Mouse (Mus musculus): ENCODE results near the gene Actrt3. TPM values are rescaled to one million over a fixed set of nuclear protein-coding genes. Genes with fewer than 3 reads are reported as not detected.
"Not testable (repeated sequence)": the region's sequence is repeated elsewhere in the genome, so short reads cannot be mapped to it uniquely, and the experiment has no call there.

Actrt3 gene
- total RNA-seq, 2 experiments from 2014 or later: not detected

DNA sequence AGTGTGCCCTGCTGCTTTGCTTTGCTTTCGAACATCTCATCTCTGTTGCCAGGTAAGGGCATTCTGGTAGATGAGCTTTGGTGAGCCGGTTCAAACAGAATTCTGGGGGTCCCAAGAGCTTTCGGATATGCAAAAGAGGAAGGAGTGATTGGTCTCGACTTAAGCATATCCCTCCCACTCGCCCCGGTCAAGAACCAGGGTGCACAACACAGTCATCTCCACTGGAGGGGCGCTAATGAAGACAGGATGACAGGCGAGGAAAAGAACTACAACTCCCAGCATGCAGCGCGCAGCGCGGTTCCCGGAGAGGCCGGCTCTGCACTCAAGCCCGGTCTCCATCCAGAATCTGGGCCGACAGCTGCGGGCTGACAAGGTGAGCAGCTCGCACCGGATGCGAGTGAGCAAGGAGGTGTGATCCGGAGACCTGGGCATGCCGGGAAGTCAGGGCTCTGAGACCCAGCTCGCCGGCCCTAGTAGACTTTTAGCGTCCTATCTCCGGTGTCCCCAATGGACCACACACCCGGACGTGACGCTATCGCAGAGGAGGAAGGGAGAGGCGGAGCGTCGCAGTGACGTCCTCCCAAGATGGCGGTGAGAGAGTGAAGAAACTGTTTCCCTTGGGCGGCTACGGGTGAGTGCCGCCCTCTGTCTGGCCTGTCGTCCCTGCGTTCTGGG lies 2.5 kb upstream of the Actrt3 start, which contains the start of gene Mynn:
Gene Mynn (plus strand): TSS at position 1 of the 675 bp plus-strand sequence.
- Histone ChIP-seq H3K4me3 (peak within 1 kb of the TSS; percentile 99), H3K27ac (peak within 1 kb of the TSS; percentile 97)
- peak; percentile 97 for DNase-seq
- intact Hi-C loops (cut with DNase I): loop anchor here (5.0 kb wide), 2 partner anchors 190 to 490 kb away; partner anchors contain the start of gene Sec62
- TF ChIP-seq CTCF (IDR thresholded peaks at IDR 0.05): peak; percentile 60

DNA sequence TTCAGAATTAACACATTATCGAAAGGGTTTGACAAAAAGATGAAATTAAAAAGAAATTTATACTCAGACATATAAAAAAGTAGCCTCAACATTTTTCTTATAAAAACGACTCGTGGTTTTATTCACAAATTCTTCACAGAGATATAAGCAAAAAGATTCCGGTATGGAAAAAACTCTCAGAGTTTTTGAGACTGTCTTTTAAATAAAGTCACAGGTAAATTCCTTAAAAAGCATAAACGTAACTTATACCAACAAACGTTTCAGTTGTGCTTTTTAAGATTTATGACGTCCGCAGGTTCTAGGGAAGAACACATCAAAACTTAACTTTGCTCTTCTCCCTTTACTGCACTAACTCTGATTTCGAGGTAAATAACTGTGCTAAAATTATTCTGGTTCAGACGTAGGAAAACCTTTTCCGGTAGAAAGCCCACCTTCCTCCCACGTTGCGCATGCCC lies 1.9 kb upstream of the Actrt3 start:
- no peak for TF ChIP-seq CTCF (IDR thresholded peaks at IDR 0.05)
- DNase-seq: no peak
- Histone ChIP-seq H3K4me3 (peak overlapping the region; percentile 99), H3K27ac (peak overlapping the region; percentile 97)
- intact Hi-C loops (cut with DNase I): loop anchor here (2.0 to 5.0 kb wide), 3 partner anchors 191 to 491 kb away; partner anchors contain the start of gene Sec62

DNA sequence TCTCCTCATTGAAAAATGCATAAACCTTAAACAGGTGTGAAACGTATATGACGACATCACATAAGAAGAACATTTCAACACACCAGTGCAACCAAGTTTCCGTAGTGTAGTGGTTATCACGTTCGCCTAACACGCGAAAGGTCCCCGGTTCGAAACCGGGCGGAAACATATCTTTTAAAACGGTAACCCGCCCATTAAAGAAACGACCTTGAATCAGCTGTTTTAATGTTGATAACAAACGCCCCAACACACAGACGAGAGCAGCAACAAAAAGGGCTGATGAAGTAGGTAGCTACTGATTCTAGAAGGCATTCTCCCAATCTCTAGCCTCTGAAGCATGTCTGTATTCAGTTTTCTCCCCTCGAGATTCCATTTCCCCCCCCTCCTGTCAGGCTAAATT lies 1.4 kb upstream of the Actrt3 start:
- Histone ChIP-seq H3K4me3 (peak overlapping the region; percentile 99), H3K27ac (peak overlapping the region; percentile 97)
- TF ChIP-seq CTCF (IDR thresholded peaks at IDR 0.05): no peak
- DNase-seq: peak; percentile 85
- intact Hi-C loops (cut with DNase I): loop anchor here (2.0 to 5.0 kb wide), 3 partner anchors 191 to 491 kb away; partner anchors contain the start of gene Sec62

GRCm38 (mm10) chr3:30600717-30601116 lies 978 bp upstream of the Actrt3 start:
- intact Hi-C loops (cut with DNase I): loop anchor here (2.0 to 5.0 kb wide), 3 partner anchors 192 to 492 kb away; partner anchors contain the start of gene Sec62
- TF ChIP-seq CTCF (IDR thresholded peaks at IDR 0.05): no peak
- peak overlapping the region; percentile 97 for H3K27ac ChIP-seq
- DNase-seq: peak; percentile 31
- peak overlapping the region; percentile 99 for H3K4me3 ChIP-seq

DNA sequence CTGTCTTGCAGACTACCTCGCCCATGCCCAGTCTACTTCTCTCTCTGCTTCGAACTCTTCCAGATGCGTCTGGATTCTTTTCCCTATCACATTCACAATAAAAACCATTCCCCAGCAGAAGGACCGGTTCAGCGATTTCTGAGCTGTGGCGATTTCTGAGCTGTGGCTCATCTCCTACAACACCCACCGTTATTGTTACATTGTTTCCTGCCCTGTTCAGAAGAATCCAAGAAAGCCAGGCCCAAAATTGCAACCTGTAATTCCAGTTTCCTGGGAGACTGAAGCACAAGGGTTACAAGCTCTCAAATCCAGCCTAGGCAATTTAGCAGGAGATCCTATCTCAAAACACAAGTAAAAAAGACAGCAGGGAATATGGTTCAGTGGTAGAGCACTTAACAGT lies 2.5 kb downstream of the Actrt3 start:
- Histone ChIP-seq H3K27ac (no peak overlapping the region), H3K4me3 (no peak overlapping the region)
- TF ChIP-seq CTCF (IDR thresholded peaks at IDR 0.05): no peak
- intact Hi-C loops (cut with DNase I): no loop called here
- no peak for DNase-seq

- peak overlapping the region; percentile 89 for H3K4me3 ChIP-seq
- peak; percentile 72 for DNase-seq
- intact Hi-C loops (cut with DNase I): no loop called here
- no peak for TF ChIP-seq CTCF (IDR thresholded peaks at IDR 0.05)
- H3K27ac ChIP-seq: peak overlapping the region; percentile 86
Observed at GRCm38 (mm10) chr3:30595111-30595832, 4.5 kb downstream of the Actrt3 start.

DNA sequence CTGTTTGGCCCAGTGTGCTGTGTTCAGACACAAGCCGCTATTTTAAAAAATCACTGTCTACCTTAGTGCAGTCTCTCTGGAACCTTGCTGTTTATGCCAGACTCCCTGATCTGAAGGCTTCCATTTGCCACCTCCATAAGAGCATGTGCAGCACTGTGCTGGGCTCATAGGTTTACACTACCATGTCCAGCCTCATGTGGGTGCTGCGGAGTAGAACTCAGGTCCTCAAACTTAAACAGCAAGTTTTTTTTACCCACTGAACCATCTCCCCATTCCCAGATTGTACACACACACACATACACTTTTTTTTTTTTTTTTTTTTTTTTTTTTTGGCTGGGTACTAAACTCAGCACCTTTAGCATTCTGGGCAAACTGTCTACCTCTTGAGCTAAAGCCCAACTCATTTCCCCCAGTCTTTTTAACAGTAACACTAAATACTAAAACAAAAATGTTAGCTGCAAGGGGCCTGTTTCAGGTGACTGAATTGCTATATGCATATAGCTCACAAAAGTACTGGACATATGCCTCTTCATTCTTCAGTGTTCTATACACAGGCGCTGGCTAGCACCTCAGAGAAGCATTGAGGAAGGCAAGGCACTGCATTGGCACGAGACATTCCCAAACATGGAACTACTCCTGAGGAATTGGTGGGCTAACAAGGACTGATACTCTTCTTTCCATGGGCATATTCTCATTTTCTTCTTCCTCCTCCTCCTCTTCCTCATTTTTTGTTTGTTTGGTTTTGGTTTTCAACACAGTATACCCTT lies 5.8 kb downstream of the Actrt3 start:
- DNase-seq: no peak
- Histone ChIP-seq H3K27ac (no peak overlapping the region), H3K4me3 (no peak overlapping the region)
- TF ChIP-seq CTCF (IDR thresholded peaks at IDR 0.05): peak; percentile 4; the same call in 1 of the 2 replicates
- intact Hi-C loops (cut with DNase I): loop anchor here (2.0 to 5.0 kb wide), 2 partner anchors 379 to 543 kb away; no protein-coding TSS in a partner anchor

DNA sequence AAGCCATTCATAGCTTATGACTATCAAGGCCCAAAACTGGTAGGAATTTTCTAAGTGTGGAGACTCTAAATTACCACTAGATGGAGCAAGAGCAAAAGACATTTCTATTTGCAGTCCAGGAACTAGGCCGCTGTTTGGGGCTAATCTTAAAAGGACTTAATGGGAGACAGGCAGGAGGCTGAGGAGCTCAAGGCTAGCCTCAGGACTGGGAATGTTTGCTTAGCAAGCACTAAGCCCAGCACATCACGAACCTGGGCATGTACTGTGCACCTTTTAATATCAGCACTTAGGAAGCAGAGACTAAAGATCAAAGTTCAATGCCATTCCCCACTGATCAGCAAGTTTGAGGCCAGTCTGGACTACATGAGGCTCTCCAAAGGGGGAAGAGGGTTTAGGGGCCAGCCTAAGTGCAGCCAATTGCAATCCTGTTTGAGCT lies 7.3 kb downstream of the Actrt3 start:
- no peak overlapping the region for H3K4me3 ChIP-seq
- intact Hi-C loops (cut with DNase I): loop anchor here (2.0 to 5.0 kb wide), 2 partner anchors 380 to 545 kb away; no protein-coding TSS in a partner anchor
- H3K27ac ChIP-seq: peak overlapping the region; percentile 35; the same call in 1 of the 2 replicates
- TF ChIP-seq CTCF (IDR thresholded peaks at IDR 0.05): peak; percentile 90
- DNase-seq: peak; percentile 21

- TF ChIP-seq CTCF (IDR thresholded peaks at IDR 0.05): no peak
- intact Hi-C loops (cut with DNase I): no loop called here
- no peak overlapping the region for H3K27ac ChIP-seq
- no peak for DNase-seq
- H3K4me3 ChIP-seq: no peak overlapping the region
Observed at GRCm38 (mm10) chr3:30588865-30589264, 10.9 kb downstream of the Actrt3 start.

GRCm38 (mm10) chr3:30573549-30573948 lies 26.2 kb downstream of the Actrt3 start:
- H3K4me3 ChIP-seq: no peak overlapping the region
- DNase-seq: no peak
- intact Hi-C loops (cut with DNase I): no loop called here
- no peak overlapping the region for H3K27ac ChIP-seq
- TF ChIP-seq CTCF (IDR thresholded peaks at IDR 0.05): no peak

GRCm38 (mm10) chr3:30566333-30566732 lies 33.4 kb downstream of the Actrt3 start:
- H3K4me3 ChIP-seq; intact Hi-C loops (cut with DNase I); DNase-seq; H3K27ac ChIP-seq: not testable (repeated sequence)

GRCm38 (mm10) chr3:30560677-30561314 lies 38.9 kb downstream of the Actrt3 start:
- Histone ChIP-seq H3K27ac (no peak overlapping the region), H3K4me3 (no peak overlapping the region)
- peak; percentile 63 for TF ChIP-seq CTCF (IDR thresholded peaks at IDR 0.05)
- intact Hi-C loops (cut with DNase I): loop anchor here (2.0 kb wide), 1 partner anchor 748 kb away; no protein-coding TSS in a partner anchor
- DNase-seq: no peak

All from gastrocnemius, adult 2 months (tissue).